Mouse (Mus musculus): ENCODE measurements at regions not wholly inside any gene's neighbourhood (a gene's known extent, or its start where the extent isn't known, plus 50 kb on each side); places are given as distances from the start of the nearest gene placed in this dataset.

GRCm38 (mm10) chr1:92730576-92730975 lies 81.9 kb upstream of the Otos start:
- TF ChIP-seq CTCF (IDR thresholded peaks at IDR 0.05) (no peak), EP300 (IDR thresholded peaks at IDR 0.05) (no peak)

All from lung, postnatal 0 days (tissue).